Mouse (Mus musculus) liver, embryonic 14.5 days (tissue): Measurements from ENCODE around the gene Litaf. TPM values are rescaled to one million over a fixed set of nuclear protein-coding genes. Genes with fewer than 3 reads are reported as not detected.
A peak's percentile ranks its signal among the peaks of the same experiment; 100 is the strongest.

Experiments
- ATAC-seq: fragments of 200-750 bp; cut with Nextera tagmentation; 2 replicates; pipeline ENCODE4 v1.8.0; 2017; ENCODE audit warnings: moderate number of reproducible peaks, mild to moderate bottlenecking, moderate library complexity; ENCODE audit not compliant: insufficient read depth
- DNase-seq, 3 experiments: peaks; one replicate each; pipeline ENCODE4 v3.0.0-alpha.2; 2012 to 2013; ENCODE audit warnings: low read depth in 3 of 3, low spot score in 3 of 3
- H3K27ac ChIP-seq: fragments of 300-500 bp; sonication (generic); 2 replicates; pipeline ENCODE4 v1.5.1; 2014; ENCODE audit warnings: moderate library complexity, mild to moderate bottlenecking, control low read depth, inconsistent platforms
- H3K27me3 ChIP-seq: fragments of 300-500 bp; sonication (generic); 2 replicates; pipeline ENCODE4 v1.6.1; 2014; ENCODE audit warnings: mild to moderate bottlenecking, low read length, moderate library complexity; ENCODE audit not compliant: control insufficient read depth, insufficient read depth
- H3K36me3 ChIP-seq: fragments of 300-500 bp; sonication (generic); replicated peaks from 2 replicates; pipeline ENCODE4 v1.6.1; 2014; ENCODE audit warnings: low read depth; ENCODE audit not compliant: control insufficient read depth, insufficient read depth
- H3K4me1 ChIP-seq, 2 experiments: fragments of 200-500 bp in 1 of 2; fragments of 300-500 bp in 1 of 2; sonication (generic) in 1 of 2; replicated peaks; 2 replicates each; pipeline ENCODE4 v1.6.1; 2012 to 2014; ENCODE audit warnings: antibody characterized with exemption in 1 of 2, inconsistent platforms in 1 of 2, low read length in 1 of 2; ENCODE audit not compliant: control insufficient read depth in 2 of 2, insufficient read depth in 2 of 2
- H3K4me2 ChIP-seq: fragments of 300-500 bp; sonication (generic); 2 replicates; pipeline ENCODE4 v1.6.1; 2014; ENCODE audit warnings: low read depth, mild to moderate bottlenecking, control low read depth, moderate library complexity
- H3K4me3 ChIP-seq, 2 experiments: fragments of 200-500 bp in 1 of 2; fragments of 300-500 bp in 1 of 2; sonication (generic) in 1 of 2; 2 replicates each; pipeline ENCODE4 v1.5.1; 2012 to 2014; ENCODE audit warnings: low read depth in 2 of 2, low read length in 2 of 2, mild to moderate bottlenecking in 2 of 2, control low read depth in 1 of 2, inconsistent platforms in 1 of 2, moderate library complexity in 1 of 2; ENCODE audit not compliant: insufficient read depth in 1 of 2
- H3K9ac ChIP-seq: fragments of 300-500 bp; sonication (generic); replicated peaks from 2 replicates; pipeline ENCODE4 v1.6.1; 2014; ENCODE audit warnings: mild to moderate bottlenecking, control low read depth, moderate library complexity
- H3K9me3 ChIP-seq: fragments of 300-500 bp; sonication (generic); 2 replicates; pipeline ENCODE4 v1.6.1; 2016; ENCODE audit warnings: low read length, mixed read lengths; ENCODE audit not compliant: control insufficient read depth
- CTCF ChIP-seq: IDR thresholded peaks from 2 replicates; pipeline ENCODE4 v1.5.1; 2016; ENCODE audit warnings: antibody characterized with exemption, low read depth, control low read depth
- EP300 ChIP-seq: IDR thresholded peaks from 2 replicates; pipeline ENCODE4 v1.6.1; 2016; ENCODE audit warnings: antibody characterized with exemption, low read depth
- WGBS: fragments of 180-500 bp; shearing (Covaris S2); extraction: QIAGEN DNeasy Blood & Tissue Kit; methylation state at CpG from one replicate; pipeline ENCODE4 v1.1.7; 2014; ENCODE audit not compliant: insufficient replicate concordance; 5-methylcytosine and 5-hydroxymethylcytosine counted together
- polyA plus RNA-seq, 2 experiments: library from polyadenylated mRNA; depleted of rRNA in 1 of 2; stranded (reverse) in 1 of 2; unstranded in 1 of 2; fragments of >200 nt; fragmentation: Nextera tagmentation in 1 of 2; extraction: Ambion mirVana in 1 of 2; gene quantifications; 2 replicates each; pipeline versions ENCODE4 v1.2.1 to v1.2.3; 2012 to 2014

Litaf gene
- polyA plus RNA-seq, 2 experiments: 12.1 to 27.3 TPM

- 30% methylated on average over 2 of the region's 2 CpGs for WGBS
- Histone ChIP-seq H3K4me1 (peaks cover 0 to 19% of the 10 kb centered on the region in 2 experiments; a peak in 2 of 4 replicates), H3K4me2 (no peak overlapping the region), H3K36me3 (no peaks in the 10 kb centered on the region), H3K27ac (no peak overlapping the region), H3K4me3 (no peak overlapping the region), H3K9ac (no peak overlapping the region), H3K27me3 (no peaks in the 10 kb centered on the region), H3K9me3 (no peaks in the 10 kb centered on the region)
- no peak for ATAC-seq
- no peak for TF ChIP-seq CTCF
- no peak for TF ChIP-seq EP300
- no peak for DNase-seq
These were observed 54.8 kb downstream of the Litaf start for GRCm38 (mm10) chr16:11011206-11011605.

GRCm38 (mm10) chr16:11010270-11010669, 55.7 kb downstream of the Litaf start:
- ATAC-seq (no peak), DNase-seq (no peak)
- Histone ChIP-seq H3K9me3 (no peaks in the 10 kb centered on the region), H3K9ac (no peak overlapping the region), H3K4me3 (no peak overlapping the region), H3K4me1 (peaks cover 0 to 19% of the 10 kb centered on the region in 2 experiments; a peak in 2 of 4 replicates), H3K36me3 (no peaks in the 10 kb centered on the region), H3K27me3 (no peaks in the 10 kb centered on the region), H3K27ac (no peak overlapping the region), H3K4me2 (no peak overlapping the region)
- 65% methylated on average over 4 of the region's 4 CpGs for WGBS
- TF ChIP-seq EP300 (no peak), CTCF (no peak)

- Histone ChIP-seq H3K4me3 (no peak overlapping the region), H3K9me3 (no peaks in the 10 kb centered on the region), H3K36me3 (no peaks in the 10 kb centered on the region), H3K27me3 (no peaks in the 10 kb centered on the region), H3K27ac (peak overlapping the region; percentile 34; the same call in 1 of the 2 replicates), H3K9ac (no peak overlapping the region), H3K4me1 (peaks cover 0 to 22% of the 10 kb centered on the region in 2 experiments; a peak in 2 of 4 replicates), H3K4me2 (peak overlapping the region; percentile 8; the same call in 1 of the 2 replicates)
- TF ChIP-seq EP300 (no peak), CTCF (no peak)
- DNase-seq: no peak
- peak; percentile 43 for ATAC-seq
- 20% methylated on average over 15 of the region's 15 CpGs for WGBS
These were observed 57.6 kb downstream of the Litaf start for GRCm38 (mm10) chr16:11008162-11008991.

- no peaks in the 10 kb centered on the region for H3K9me3 ChIP-seq
- 0 out of 2 replicates have a peak, but pooled peaks have one; percentile 5 for TF ChIP-seq CTCF
- TF ChIP-seq EP300: no peak
- DNase-seq: no peak
- no peaks in the 10 kb centered on the region for H3K27me3 ChIP-seq
- H3K4me2 ChIP-seq: no peak overlapping the region
- peaks cover 0 to 23% of the 10 kb centered on the region in 2 experiments; a peak in 2 of 4 replicates for H3K4me1 ChIP-seq
- ATAC-seq: peak; percentile 26; the same call in 1 of the 2 replicates
- no peak overlapping the region for H3K27ac ChIP-seq
- WGBS: 24% methylated on average over 6 of the region's 6 CpGs
- H3K9ac ChIP-seq: no peak overlapping the region
- no peaks in the 10 kb centered on the region for H3K36me3 ChIP-seq
- H3K4me3 ChIP-seq: no peak overlapping the region
These were observed 59.9 kb downstream of the Litaf start for GRCm38 (mm10) chr16:11006100-11006499.
